In genomic region chr14:32304921-32305320, GRCm38 (mm10) we compare ENCODE assay signal across 22 mouse cellular contexts. TPM values are rescaled to one million over a fixed set of nuclear protein-coding genes. Genes with fewer than 3 reads are reported as not detected.
A peak's percentile ranks its signal among the peaks of the same experiment; 100 is the strongest.
DNase-seq lines count a peak whose midpoint lies in the region; ATAC-seq and TF ChIP-seq lines count a peak whose summit lies in the region.
"Had no signal": no experiment of that assay in that cellular context is flagged by ENCODE, and none has a peak within 500 bp of the region (broad histone marks: within the 10 kb centered on the region; RNA-seq: fewer than 3 reads in every experiment).

No protein-coding gene starts in this region.

- H3K27me3 ChIP-seq in kidney, postnatal 0 days (ENCODE audit: insufficient read depth, low read length): no peaks in the 10 kb centered on the region
- H3K27me3 ChIP-seq in kidney, adult 2 months (replicated peaks; ENCODE audit: control insufficient read depth, insufficient read depth, low read length): no peaks in the 10 kb centered on the region
- H3K27me3 ChIP-seq in Patski: no peaks in the 10 kb centered on the region
- no peaks in the 10 kb centered on the region for H3K27me3 ChIP-seq in embryonic facial prominence, embryonic 10.5 days (replicated peaks; ENCODE audit: low read depth, poor library complexity, severe bottlenecking)
- H3K27me3 ChIP-seq: forebrain, embryonic 15.5 days; heart, embryonic 12.5 days; limb, embryonic 12.5 days; liver, embryonic 12.5 days; midbrain, embryonic 13.5 days had no signal

- no peak overlapping the region for H3K4me3 ChIP-seq in kidney, postnatal 0 days (replicated peaks; ENCODE audit: low read depth, low read length)
- H3K4me3 ChIP-seq in kidney, adult 2 months (ENCODE audit: insufficient read depth, low read depth, low read length): no peak overlapping the region
- H3K4me3 ChIP-seq in embryonic facial prominence, embryonic 10.5 days: no peak overlapping the region
- H3K4me3 ChIP-seq: forebrain, embryonic 15.5 days; heart, embryonic 12.5 days; layer of hippocampus, adult 2 months; limb, embryonic 12.5 days; liver, embryonic 12.5 days; megakaryocyte, embryonic 14.5 days; midbrain, embryonic 13.5 days had no signal

- in situ Hi-C loops in Patski (cut with MboI; ENCODE audit: low pct_unique_long_range_greater_than_20kb): loop anchor here (5.0 kb wide), 1 partner anchor 167 kb away; no protein-coding TSS in a partner anchor

- POLR2A ChIA-PET in Patski (lab: Charles Lee): no interaction called here

- no peak overlapping the region for H3K4me2 ChIP-seq in kidney, postnatal 0 days (ENCODE audit: low read length)
- H3K4me2 ChIP-seq: forebrain, embryonic 15.5 days; heart, embryonic 12.5 days; limb, embryonic 12.5 days; liver, embryonic 12.5 days; midbrain, embryonic 13.5 days had no signal

- no peak overlapping the region for H3K27ac ChIP-seq in kidney, postnatal 0 days
- H3K27ac ChIP-seq in kidney, adult 2 months (ENCODE audit: insufficient read depth, low read depth, low read length): no peak overlapping the region
- H3K27ac ChIP-seq in embryonic facial prominence, embryonic 10.5 days (replicated peaks): no peak overlapping the region
- H3K27ac ChIP-seq: forebrain, embryonic 15.5 days; layer of hippocampus, adult 2 months; limb, embryonic 12.5 days; liver, embryonic 12.5 days; midbrain, embryonic 13.5 days had no signal

- no peak overlapping the region for H3K9ac ChIP-seq in kidney, postnatal 0 days (ENCODE audit: low read depth, low read length)
- H3K9ac ChIP-seq: forebrain, embryonic 15.5 days; heart, embryonic 12.5 days; limb, embryonic 12.5 days; liver, embryonic 12.5 days; midbrain, embryonic 13.5 days had no signal

- TF ChIP-seq CTCF in kidney, postnatal 0 days (IDR thresholded peaks at IDR 0.05; ENCODE audit: low read depth): no peak
- TF ChIP-seq CTCF in kidney, adult 2 months (conservative IDR thresholded peaks at IDR 0.05; ENCODE audit: insufficient read depth, insufficient read length, low read depth, low read length): no peak
- no peak for TF ChIP-seq CTCF in Patski (IDR thresholded peaks at IDR 0.05)

- CTCF ChIA-PET in Patski (lab: Charles Lee): interaction anchor here (1.6 kb wide), 1 partner anchor 14 kb away, joined by 5 read pairs; no protein-coding TSS in a partner anchor

- no peak for TF ChIP-seq POLR2A in kidney, adult 2 months (IDR thresholded peaks at IDR 0.05; ENCODE audit: low read depth, low read length)

- no peaks in the 10 kb centered on the region for H3K9me3 ChIP-seq in kidney, postnatal 0 days (replicated peaks; ENCODE audit: low read length)
- no peaks in the 10 kb centered on the region for H3K9me3 ChIP-seq in embryonic facial prominence, embryonic 10.5 days
- H3K9me3 ChIP-seq: forebrain, embryonic 15.5 days; heart, embryonic 12.5 days; limb, embryonic 12.5 days; liver, embryonic 12.5 days; megakaryocyte, embryonic 14.5 days; midbrain, embryonic 13.5 days had no signal

- WGBS in kidney, postnatal 0 days: 69% methylated on average over 8 of the region's 8 CpGs
- WGBS in kidney, adult 2 months: 70% methylated on average over 8 of the region's 8 CpGs
- 93% methylated on average over 8 of the region's 8 CpGs for WGBS in embryonic facial prominence, embryonic 10.5 days

- peak; percentile 33 for DNase-seq in kidney, postnatal 0 days (ENCODE audit: low spot score)
- no peak for DNase-seq in kidney, adult 2 months
- peak; percentile 53 for DNase-seq in Patski (ENCODE audit: low read depth, low spot score)
- DNase-seq in adrenal gland, postnatal 25 days: peak; percentile 10
- no peak for DNase-seq in spleen, postnatal 14 days (ENCODE audit: low spot score in 2 of 2)
- DNase-seq in embryonic facial prominence, embryonic 10.5 days (ENCODE audit: low spot score): no peak
- DNase-seq: cerebellum, adult 2 months; gastrocnemius, postnatal 10 days; heart, adult 18-20 months; heart, postnatal 14 days; kidney, adult 9 months; kidney, postnatal 25 days; lung, adult 2 months had no signal

- H3K36me3 ChIP-seq in kidney, postnatal 0 days (ENCODE audit: insufficient read depth, low read length): no peaks in the 10 kb centered on the region
- H3K36me3 ChIP-seq in kidney, adult 2 months (ENCODE audit: control insufficient read depth, insufficient read depth, low read length): peaks cover 1% of the 10 kb centered on the region
- H3K36me3 ChIP-seq in embryonic facial prominence, embryonic 10.5 days (replicated peaks): peaks cover 12% of the 10 kb centered on the region
- H3K36me3 ChIP-seq: forebrain, embryonic 15.5 days; heart, embryonic 12.5 days; midbrain, embryonic 13.5 days had no signal

- no peaks in the 10 kb centered on the region for H3K4me1 ChIP-seq in kidney, postnatal 0 days (replicated peaks; ENCODE audit: insufficient read depth, low read length)
- no peaks in the 10 kb centered on the region for H3K4me1 ChIP-seq in kidney, adult 2 months (ENCODE audit: control insufficient read depth, insufficient read depth, low read length)
- H3K4me1 ChIP-seq in embryonic facial prominence, embryonic 10.5 days: peaks cover 5% of the 10 kb centered on the region; the same call in 1 of the 2 replicates
- H3K4me1 ChIP-seq: forebrain, embryonic 15.5 days; heart, embryonic 12.5 days; limb, embryonic 12.5 days; liver, embryonic 12.5 days; megakaryocyte, embryonic 14.5 days; midbrain, embryonic 13.5 days had no signal

- 0 out of 2 replicates have a peak, but pooled peaks have one; percentile 21 for ATAC-seq in kidney, postnatal 0 days (replicated peaks; ENCODE audit: low FRiP score, low read depth)
- peak; percentile 96 for ATAC-seq in Patski
- ATAC-seq in megakaryocyte, adult 5-6 weeks (ENCODE audit: poor library complexity, severe bottlenecking): no peak
- ATAC-seq: forebrain, embryonic 15.5 days; liver, embryonic 12.5 days; midbrain, embryonic 13.5 days had no signal

RNA-seq across cellular contexts. Expression of gene Ogdhl, which starts 16.9 kb away (rescaled TPM):
- 6.7 and 6.8 TPM in 2 replicates for polyA plus RNA-seq in kidney, postnatal 0 days (2015; fragmentation: Nextera tagmentation; extraction: Ambion mirVana)
- polyA plus RNA-seq in kidney, adult 2 months (2012; rRNA removed): 10.8 and 11.6 TPM in 2 replicates
- polyA plus RNA-seq in Patski (2021): 20.6 TPM
- 7.5 and 9.4 TPM in 2 replicates for total RNA-seq in adrenal gland, postnatal 25 days (2021)
- polyA plus RNA-seq in embryonic facial prominence, embryonic 10.5 days (2016; fragmentation: Nextera tagmentation; extraction: Ambion mirVana): 19.2 and 20.6 TPM in 2 replicates
- total RNA-seq in megakaryocyte, adult 5-6 weeks (2015): not detected in 2 replicates
- total RNA-seq in megakaryocyte, adult 5-6 weeks (2017): not detected in 2 replicates
- total RNA-seq: monocyte, adult 5-6 weeks had no signal

Comparison
In these comparisons a context has a peak if more than half of its experiments do, and no peak if none do; other contexts are left out.
1. DNase-seq: peak in kidney, postnatal 0 days (single experiment), Patski (single experiment) and adrenal gland, postnatal 25 days (single experiment); none in kidney, adult 2 months (single experiment), spleen, postnatal 14 days (0 of 2) and embryonic facial prominence, embryonic 10.5 days (single experiment).